Mouse (Mus musculus) brain, embryonic 18.5 days (tissue): ENCODE measurements around the gene Heatr4.
"Not testable (repeated sequence)": the region's sequence is repeated elsewhere in the genome, so short reads cannot be mapped to it uniquely, and the experiment has no call there.

ENCODE experiments used
- DNase-seq: peaks from one replicate; pipeline ENCODE4 v3.0.0-alpha.2; 2012; ENCODE audit warnings: low read depth, low spot score

Heatr4 gene

GRCm38 (mm10) chr12:83984752-83985151, at the start of gene Heatr4:
TSS of gene Heatr4 (minus strand) at chr12:83984852.
- no peak for DNase-seq

DNA sequence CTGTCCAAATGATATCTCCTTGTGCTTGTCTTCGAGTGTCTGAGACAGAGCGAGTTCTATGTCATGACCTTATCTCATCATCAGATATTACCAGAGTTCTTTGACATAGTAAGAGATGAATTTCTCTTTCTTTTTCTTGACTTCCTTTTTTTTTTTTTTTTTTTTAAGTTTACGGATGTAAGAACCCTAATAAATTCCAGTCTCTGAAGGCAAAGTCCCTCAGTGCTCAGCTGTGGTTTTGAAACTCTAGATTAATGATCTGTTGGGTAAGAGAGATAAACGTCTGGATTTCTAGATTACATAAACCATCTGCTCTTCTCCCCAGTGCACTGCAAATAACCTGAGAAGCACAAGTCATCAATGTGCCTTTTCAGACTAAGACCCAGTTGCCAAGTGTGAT, 49.5 kb upstream of the Heatr4 start:
- no peak for DNase-seq

GRCm38 (mm10) chr12:84033302-84033701, 48.6 kb upstream of the Heatr4 start:
- DNase-seq: not testable (repeated sequence)

- DNase-seq: no peak
Measured at GRCm38 (mm10) chr12:84032854-84033253, 48.2 kb upstream of the Heatr4 start.

DNA sequence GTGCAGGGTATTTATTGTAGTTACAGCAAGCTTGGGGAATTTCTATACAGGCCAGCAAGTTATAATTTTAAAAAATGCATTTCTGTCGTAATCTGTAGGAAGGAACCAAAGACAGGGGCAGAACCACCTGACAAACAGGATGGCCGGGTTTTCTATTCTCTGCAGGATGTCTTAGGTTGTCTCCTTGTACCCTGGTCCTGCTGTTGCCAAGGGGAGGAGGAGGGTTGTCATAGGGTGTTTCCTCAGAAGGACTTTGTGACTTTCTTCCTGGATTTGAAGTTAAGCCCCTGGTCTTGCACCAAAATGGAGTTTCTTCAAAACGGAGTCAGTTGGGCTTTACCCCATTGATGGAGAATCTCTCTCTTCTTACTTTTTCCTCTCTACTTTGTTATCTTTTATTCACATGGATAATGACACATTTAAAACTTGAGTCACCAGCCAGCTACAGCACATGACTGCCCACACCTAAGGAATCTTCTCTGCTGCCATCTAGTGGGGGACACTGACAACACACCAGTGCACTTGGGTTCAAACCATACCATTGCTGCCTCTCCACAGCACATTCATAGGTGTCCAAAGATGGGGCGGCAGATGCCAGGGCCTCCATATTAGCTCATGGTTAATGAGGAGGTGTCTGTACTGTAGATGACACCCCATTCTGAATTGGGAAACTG, 46.1 kb upstream of the Heatr4 start:
- DNase-seq: no peak

DNA sequence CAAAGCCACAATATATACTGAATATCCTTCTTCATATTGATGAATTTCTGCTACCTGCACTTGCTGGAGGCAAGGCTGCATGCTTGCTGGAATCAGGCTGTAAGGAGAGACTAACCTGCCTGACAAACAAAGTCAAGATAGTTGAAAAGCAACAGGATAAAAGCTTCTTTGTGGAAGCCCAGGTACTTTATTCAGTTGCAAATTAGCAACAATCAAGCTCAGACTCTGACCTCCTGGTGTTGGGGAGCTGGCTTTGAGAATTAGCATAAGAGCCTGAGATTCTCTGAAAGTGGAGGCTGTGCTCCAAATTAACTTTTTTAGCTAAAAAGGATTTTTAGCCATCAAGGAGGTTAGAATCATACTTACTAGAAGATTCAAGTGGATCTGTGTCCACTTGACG, 44.4 kb upstream of the Heatr4 start:
- DNase-seq: not testable (repeated sequence)

GRCm38 (mm10) chr12:84028328-84028727, 43.7 kb upstream of the Heatr4 start:
- not testable (repeated sequence) for DNase-seq

DNA sequence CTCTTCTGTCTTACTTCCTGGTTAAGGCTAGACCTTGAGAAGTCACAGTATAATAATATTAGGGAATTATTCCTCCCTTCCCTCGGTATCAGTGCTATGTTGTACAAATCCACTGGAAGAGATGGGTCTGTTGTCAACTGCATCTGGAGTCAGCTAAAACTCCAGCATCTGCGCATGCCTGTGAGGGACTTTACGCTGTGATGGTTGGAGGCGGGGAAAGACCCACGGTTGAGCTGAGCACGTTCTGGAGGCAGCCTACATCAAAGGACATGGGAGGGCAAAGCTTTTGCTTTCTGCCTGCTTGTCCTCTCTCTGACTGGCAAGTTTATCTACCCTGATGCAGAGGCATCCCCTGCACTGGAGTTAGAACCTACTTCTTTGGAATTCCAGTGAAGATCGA, 41.2 kb upstream of the Heatr4 start:
- DNase-seq: no peak

DNA sequence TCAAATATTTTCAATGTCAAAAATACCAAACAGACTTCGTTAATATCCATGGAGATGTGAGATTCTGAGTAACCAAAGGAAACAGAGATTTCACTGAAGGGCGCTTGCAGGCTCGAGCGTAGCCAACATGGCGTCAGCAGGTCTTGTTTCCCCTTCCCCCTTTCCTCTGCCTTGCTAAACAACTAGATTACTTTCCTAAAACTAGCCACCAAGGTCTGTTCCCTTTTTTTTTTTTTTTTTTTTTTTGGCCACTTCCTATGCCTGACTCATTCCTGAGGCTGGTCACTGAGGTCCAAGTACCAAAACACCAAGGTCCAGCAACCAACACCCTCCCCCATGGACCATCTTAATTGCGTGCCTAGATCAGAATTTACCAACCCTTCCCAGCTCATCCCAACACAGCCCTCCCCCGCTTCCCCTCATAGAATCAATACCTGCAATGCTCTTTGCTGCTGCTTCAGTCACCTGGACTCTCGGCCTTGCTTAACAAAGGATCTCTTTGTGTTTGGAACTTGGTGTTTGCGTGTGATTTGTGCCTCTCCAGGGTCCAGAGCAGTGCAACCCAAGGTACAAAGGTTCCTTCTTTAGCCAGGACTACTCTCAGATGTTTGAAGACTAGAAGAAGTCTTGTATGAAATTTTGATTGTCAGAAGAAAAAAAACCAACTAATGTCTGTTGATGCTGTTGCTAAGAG, 38.5 kb upstream of the Heatr4 start:
- DNase-seq: no peak

- not testable (repeated sequence) for DNase-seq
Measured at GRCm38 (mm10) chr12:84022266-84022665, 37.6 kb upstream of the Heatr4 start.

DNA sequence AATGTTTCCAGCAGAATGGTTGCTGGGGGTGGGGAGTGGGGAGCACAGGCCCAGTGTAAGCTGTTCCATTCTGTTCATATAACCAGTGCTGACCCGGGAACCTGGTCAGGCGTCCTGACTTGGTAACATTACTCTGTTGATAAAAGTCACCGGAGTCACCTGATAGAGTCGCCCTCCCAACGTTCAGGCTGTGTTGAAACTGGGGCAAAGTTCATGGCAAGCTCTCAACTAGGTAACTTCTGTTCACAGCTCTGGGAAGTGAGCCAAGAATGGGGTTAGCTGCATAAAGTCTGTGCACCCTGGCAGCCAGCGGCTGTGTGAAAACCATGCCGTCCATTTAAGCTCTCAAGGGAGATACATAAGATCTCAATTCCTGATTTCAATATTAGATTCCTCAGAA, 35.9 kb upstream of the Heatr4 start:
- DNase-seq: not testable (repeated sequence)

DNA sequence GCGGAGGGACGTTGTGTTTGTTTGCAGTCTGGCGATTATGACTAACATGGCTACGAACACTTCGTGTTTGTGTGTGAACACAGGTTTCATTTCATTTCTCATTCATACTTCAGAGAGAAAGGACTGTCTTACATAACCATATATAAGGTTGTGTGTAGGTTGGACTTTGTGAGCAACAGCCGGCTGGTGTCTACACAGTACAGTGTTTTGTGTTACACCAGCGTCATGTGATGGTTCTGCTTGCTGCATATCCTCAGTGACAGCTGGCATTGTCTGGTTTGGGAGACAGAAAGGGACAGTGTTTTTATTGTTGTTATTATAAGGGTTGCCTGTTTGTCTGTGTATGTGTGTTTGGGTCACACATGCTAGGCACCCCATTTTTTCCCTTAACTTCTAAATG, 29.0 kb upstream of the Heatr4 start:
- no peak for DNase-seq

- DNase-seq: no peak
Measured at GRCm38 (mm10) chr12:84013130-84013529, 28.5 kb upstream of the Heatr4 start.

- peak; percentile 78 for DNase-seq
Measured at GRCm38 (mm10) chr12:84011251-84012040, 26.8 kb upstream of the Heatr4 start.

DNA sequence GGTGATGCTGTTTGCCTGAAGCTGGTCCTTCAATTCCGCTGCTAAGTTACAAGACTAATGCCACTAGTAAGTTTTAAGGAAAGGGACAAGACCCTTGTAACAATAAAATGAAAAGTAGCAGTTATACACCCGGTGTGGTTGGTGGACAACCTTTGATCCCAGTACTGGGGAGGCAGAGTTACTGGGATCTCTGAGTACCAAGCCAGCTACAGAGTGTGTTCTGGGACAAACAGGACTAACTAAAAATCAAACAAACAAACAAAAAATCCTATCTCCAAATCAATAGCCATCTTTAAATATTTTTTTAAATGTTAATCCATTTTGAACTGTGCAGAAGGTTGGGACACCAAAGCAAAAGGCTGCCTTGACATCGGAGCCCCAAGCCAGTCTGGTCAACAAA, 25.5 kb upstream of the Heatr4 start:
- DNase-seq: no peak

- DNase-seq: peak; percentile 72
Measured at GRCm38 (mm10) chr12:84009171-84009965, 24.7 kb upstream of the Heatr4 start, which contains the start of gene Acot1. TSS of gene Acot1 (plus strand) at chr12:84009490.

DNA sequence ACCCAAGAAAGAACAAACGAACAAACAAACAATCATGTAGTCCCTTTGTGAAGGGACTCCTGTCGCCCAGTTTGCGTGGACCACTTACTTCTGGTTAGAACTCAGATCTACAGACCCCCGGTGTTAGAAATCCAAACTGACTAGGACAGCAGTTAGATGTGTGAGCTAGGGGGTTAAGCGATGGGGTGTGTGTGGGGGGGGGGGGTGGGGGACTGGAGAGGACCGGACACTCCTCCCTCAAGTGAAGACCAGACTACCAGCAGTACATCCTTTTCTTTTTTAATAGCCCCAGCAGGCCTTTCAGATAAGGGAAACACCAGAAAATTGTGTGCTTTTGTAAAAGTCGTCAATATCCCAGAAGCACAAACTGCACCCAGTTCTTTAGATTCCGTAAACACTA, 24.1 kb upstream of the Heatr4 start:
- DNase-seq: no peak

DNA sequence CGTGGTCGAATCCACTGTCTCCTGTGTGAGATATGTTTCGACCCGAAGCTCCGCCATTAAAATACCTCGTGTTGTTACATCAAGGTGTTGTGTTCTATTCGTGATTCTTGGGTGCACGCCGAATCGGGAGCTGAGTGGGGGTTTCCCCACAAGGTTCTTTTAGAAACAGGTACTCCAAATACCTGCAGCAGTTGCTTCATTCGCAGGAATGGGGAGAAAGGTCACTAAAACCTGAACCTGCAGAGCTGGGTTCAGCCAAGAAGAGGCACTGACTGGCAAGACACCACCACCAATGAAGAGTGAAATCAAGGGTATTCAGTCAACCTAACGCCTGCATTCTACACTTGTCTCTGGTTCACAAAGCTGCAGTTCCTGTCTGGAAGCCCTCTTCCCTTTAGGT, 23.6 kb upstream of the Heatr4 start:
- DNase-seq: no peak

- DNase-seq: no peak
Measured at GRCm38 (mm10) chr12:84003866-84004265, 19.2 kb upstream of the Heatr4 start.

DNA sequence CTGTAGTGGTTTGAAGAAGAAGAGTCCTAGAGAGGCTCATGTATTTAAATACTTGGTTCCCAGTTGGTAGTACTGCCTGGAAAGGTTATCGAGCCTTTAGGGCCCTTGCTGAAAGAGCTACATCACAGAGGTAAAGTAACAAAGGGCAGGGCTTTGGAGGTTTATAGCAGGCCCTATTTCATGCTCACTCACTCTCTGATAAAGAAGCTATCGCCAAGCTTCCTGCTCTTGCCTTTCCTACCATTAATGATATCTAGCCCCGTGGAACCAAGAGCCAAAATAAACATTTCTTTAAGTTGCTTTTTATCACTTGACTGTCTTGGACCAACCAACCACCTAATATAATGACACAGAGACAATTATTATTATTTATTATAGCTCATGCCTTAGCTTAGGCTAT, 15.8 kb upstream of the Heatr4 start:
- DNase-seq: no peak

DNA sequence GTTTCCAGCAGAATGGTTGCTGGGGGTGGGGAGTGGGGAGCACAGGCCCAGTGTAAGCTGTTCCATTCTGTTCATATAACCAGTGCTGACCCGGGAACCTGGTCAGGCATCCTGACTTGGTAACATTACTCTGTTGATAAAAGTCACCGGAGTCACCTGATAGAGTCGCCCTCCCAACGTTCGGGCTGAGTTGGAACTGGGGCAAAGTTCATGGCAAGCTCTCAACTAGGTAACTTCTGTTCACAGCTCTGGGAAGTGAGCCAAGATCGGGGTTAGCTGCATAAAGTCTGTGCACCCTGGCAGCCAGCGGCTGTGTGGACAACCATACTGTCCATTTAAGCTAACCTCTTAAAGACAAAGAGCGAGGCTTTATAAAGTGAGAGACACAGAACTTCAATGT, 14.6 kb upstream of the Heatr4 start:
- not testable (repeated sequence) for DNase-seq
